Mouse (Mus musculus) liver, adult (tissue): ENCODE data around the gene Accs.

Source experiments
- GATA4 ChIP-seq: IDR thresholded peaks from 2 replicates; pipeline ENCODE4 v1.6.1; 2014; ENCODE audit warnings: mild to moderate bottlenecking, low read length; ENCODE audit not compliant: insufficient replicate concordance

The Accs gene

DNA sequence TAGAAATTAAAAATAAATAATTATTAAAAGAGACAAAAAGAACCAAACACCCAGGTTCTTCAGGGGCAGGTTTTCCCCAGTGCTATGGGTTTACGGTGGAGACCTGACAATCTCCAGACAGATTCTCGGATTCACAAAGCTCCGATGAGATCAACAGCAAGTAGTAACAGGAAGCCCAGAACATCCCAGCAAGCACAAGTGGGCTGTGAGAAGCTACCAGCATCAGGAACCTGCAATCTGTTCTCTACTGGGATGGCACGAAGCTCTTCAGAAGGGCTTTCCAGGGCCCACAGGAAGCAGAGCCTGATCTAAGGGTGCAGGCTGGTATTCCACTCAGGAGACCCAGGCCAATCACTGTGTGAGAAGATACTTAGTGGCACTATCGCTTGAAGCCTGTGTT, 61.2 kb downstream of the Accs start:
- TF ChIP-seq GATA4, result no peak

DNA sequence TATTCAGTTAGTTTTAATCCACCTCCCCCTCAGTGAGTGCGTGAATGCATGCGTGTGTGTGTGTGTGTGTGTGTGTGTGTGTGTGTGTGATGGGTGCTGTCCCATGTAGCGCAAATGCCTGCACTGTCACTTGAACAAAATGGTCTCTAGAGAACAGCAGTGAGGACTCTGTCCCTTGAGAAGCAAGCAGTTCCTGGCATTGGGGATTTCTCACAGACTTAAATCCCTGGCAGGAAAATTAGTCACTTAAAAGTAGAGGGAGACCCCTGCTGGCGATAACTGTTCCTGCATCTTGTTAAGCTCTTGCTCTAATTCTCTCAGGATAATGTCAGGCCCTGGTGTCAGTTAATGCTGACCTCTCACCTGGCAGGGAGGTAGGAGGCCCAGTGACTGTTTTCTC, 63.6 kb downstream of the Accs start:
- TF ChIP-seq GATA4, result no peak

DNA sequence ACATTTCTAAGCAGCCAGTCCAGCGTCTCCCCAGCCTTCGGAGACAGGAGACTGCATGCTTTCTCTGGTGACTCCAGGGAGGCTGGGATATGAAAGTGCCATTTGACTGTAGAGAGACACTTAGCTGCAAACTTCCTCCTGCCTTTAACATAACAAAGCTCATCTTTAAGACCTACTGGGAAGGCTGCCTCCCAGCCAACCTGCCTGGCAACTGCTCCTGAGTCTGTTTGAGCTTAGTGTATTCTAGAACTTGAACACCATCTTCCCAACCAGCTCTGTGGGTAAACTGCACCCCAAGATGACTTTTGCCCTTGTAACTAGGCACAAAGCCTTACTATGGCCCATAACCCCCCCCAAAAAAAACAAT, 64.3 kb downstream of the Accs start:
- TF ChIP-seq GATA4, result no peak

DNA sequence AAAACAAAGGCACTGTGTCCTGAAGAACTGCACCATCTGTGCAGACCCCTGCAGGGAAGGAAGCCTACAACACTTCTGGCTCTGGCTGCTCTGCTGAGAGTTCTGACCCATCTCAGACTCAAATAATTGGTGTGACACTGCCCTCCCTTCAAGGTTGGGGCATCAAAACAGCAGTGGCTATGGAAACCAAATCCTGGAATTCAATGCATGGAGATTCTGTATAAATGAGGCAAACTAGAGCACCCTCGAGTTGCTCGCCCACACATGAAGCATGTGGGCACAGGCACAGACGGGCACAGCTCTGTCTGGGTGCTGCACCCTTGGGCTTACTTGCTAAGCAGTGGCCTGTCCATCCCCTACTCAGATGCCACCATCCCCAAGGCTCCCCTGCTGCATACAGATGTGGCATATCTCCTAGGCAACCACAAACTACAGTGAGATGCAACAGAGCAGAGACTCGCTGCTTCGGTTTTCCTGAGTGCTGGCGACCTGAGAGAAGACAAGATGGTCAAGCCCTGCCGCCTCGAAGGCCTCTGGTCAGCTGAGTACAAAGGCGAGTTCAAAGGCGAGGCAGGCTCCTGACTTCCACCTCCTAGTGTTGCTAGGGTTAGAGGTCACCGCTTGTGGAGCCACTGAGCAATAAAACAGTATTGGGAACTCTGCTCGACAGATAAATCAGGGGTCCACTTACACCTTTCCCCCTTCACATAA, 64.9 kb downstream of the Accs start:
- TF ChIP-seq GATA4, result no peak

DNA sequence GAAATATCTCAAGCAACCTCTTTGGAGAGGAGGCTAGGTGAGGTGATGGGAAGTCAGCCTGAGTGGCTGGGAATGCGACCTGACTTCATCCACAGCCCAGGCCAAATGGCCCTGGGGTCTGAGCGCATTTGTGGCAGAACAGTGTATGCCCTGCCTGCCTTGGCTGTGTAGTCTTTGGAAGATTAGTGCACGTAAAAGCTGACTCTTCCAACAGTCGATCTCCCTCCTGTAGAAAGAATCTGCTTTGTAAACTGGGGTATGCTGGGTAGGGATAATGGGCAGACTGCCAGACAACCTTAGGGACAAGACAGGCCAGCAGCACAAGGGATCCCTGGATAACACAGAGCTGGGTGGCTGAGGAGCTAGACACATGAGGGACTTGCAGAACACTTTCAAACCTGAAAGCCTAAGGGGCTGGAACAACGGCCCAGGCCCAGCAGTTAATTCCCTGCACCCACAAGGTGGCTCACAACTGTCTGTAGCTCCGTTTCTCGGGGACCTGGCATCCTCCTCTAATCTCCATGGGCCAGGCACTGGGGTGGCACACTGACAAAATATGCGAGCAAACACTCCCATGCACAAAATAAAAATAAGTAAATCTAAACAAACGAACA, 65.7 kb downstream of the Accs start:
- no peak for TF ChIP-seq GATA4
